Mouse (Mus musculus): Measurements from ENCODE around the gene Slc4a4.
A peak's percentile ranks its signal among the peaks of the same experiment; 100 is the strongest.

Slc4a4 gene

DNA sequence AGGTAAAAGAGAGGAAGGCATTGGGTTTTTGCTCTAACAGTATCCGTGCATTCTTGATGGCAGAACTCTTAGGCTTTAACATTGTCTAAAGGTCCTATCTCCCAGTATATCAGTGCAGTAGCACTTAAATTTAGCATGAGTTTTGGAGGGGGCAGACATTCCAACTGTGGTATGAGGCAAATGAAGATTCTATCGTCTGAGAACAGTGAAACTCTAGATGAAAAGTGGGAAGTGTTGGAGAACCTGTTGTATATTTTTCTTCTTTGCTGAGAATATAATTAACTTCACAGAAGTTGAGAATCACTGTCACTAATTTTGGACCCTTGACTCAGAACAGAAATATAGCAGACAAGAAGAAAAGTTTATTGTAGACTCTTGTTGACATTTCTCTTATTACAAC, 128.2 kb downstream of the Slc4a4 start:
- no peak for DNase-seq

DNA sequence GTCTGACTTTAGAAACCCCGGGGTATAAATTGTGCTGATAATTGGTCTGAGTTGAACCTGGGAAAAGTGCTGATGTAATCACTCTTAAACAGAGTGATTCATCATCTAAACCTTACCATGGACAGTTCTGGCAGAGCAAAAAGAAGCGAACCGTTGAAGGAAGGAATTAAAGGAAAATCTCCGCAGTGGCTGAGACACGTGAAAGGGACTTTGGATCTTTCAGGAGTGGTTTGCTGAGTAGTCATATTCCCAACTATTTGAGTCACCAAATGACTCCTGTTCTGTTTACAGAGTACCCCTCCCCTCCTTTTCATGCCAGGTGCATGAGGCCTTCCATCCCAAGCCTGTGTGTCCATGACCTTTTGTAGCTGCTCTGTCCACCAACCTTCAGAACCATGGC, 129.3 kb downstream of the Slc4a4 start:
- DNase-seq: no peak

GRCm38 (mm10) chr5:89018537-89018936, 131.9 kb downstream of the Slc4a4 start:
- no peak for DNase-seq

DNA sequence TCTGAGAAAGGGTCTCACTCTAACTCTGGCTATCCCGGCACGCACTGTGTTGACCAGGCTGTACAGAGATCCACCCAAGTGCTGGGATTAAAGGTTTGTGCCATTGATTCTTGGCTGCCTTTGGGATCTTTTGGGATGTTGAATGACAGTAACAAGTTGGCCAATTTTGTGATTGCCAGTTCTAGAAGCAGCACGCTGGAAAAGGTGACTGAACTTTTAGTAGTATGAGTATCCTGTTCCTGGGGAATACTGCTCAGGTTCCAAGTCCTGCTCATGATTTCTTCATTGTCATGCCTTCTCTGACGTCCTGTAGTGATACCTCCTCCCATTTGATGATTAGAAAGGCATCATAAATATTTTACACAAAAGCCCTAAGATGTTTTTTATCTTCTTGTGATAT, 137.8 kb downstream of the Slc4a4 start:
- no peak for DNase-seq

DNA sequence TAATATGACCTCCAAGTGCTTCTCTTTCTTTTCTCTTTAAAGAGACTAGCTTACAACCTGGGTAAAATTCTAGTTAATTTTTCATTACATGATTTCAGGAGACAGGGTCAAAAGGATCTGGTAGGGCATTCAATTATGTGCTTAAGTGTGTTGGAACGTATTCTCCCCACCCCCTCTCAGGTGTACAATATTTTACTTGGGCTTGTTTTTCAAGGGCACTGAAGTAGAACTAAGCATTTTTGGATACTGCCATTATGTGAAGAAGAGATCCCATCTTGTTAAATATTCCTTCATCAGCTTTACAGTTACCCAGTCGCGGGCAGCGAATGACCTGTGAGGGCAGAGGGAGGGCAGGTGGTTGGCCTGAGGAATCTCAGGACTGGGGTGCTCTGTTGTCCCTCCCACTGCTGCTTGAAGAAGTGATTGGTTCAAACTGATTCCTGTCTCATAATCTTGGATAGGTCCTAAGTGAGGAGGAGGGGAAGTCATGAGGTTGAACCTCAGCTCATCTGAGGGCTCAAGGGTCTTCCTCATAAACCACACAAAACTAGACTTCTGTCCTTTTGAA, 141.0 kb downstream of the Slc4a4 start:
- DNase-seq: no peak

GRCm38 (mm10) chr5:89032647-89033046, 146.0 kb downstream of the Slc4a4 start:
- no peak for DNase-seq

DNA sequence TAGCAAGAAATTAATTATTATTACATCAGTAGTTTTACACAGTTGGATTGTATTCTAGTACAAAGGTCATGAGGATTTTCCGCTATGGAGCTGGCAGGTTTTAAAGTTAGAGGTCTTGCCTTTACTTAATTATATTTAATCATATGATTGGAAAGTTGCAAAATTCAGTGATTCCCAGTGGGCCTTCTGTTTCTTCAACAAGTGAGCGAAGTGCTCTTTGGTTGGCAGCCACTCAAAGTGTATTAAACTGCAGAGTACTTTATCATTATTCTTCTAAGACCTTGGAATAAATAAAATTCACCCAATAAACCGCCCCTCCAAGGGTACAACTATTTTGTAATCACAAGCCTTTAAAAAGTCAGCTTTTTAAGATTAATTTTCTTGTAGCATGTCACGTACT, 146.6 kb downstream of the Slc4a4 start:
- DNase-seq: no peak

GRCm38 (mm10) chr5:89036147-89036546, 149.5 kb downstream of the Slc4a4 start:
- peak in 1 of 2 experiments; percentile 6 for DNase-seq

DNA sequence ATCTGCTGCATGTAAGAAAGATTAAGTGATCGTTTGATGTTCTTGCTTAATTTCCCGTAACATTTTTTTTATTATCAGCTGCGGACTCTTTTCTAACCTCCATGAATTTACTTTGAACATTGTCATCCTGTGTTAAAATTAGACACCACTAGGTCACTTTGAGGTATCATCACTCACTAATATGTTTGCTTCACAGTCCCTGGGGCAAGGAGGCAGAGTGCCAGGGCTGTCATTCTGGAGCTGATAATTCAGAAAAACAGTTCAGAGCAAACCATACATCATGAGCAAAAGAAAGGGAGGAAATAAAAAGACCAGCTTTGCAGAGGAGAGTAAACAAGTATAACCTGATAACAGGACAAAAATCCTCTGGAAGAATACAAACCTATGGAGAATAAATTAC, 154.2 kb downstream of the Slc4a4 start:
- no peak for DNase-seq

DNA sequence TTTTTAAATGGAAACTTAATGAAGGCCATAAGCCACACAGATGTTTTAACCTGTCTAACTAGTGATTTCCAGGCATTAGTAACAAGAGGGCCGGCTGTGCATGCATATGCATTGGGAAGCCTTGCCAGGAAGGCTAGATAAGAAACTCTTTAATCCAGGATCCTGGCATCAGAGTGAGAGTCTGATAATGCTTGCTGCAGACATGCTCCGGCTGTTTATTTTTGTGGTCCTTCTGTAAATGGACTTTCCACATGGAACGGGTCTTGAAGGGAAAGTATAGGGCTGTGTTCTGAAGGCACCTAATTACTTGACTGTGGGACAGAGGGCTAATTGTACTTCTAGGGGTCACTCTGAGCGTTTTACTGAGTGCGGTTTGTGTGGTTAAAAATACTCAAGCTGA, 157.2 kb downstream of the Slc4a4 start:
- DNase-seq: no peak

DNA sequence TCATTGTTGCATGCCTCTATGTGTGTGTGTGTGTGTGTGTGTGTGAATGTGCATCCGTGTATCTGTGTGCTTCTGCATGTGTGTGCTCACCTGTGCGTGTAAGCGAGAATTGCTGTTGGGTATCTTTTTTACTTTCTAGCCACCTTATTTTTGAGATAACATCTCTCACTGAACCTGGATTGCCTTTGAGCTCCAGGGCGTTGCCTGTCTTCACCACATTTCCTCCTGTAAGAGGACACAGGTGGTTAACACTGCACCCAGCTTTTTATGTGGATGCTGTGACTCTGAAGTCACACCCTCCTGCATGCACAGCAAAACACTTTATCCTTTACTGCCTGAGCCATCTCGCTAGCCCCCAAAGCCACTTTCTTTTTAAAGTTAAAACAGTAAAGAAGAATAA, 158.2 kb downstream of the Slc4a4 start:
- peak in 1 of 2 experiments; percentile 9 for DNase-seq

DNA sequence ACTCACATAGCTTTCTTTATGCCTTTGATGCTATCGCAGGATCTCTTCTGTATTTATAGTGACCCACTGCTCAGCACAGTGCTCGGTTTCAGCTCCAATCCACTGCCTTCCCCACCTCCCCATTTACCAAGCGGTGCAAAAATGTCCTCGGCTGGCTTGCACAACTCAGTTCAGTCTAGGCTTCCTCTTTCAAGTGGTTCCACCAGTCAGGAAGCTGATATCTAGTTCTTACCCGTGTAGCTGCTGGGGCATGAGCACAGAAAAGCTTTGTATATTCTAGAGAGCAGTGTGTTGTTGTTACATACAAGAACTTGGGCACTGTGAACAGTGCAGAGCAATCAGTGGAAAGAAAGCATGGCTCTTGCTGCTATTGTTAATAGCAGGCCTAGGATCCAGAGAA, 165.0 kb downstream of the Slc4a4 start:
- no peak for DNase-seq

DNA sequence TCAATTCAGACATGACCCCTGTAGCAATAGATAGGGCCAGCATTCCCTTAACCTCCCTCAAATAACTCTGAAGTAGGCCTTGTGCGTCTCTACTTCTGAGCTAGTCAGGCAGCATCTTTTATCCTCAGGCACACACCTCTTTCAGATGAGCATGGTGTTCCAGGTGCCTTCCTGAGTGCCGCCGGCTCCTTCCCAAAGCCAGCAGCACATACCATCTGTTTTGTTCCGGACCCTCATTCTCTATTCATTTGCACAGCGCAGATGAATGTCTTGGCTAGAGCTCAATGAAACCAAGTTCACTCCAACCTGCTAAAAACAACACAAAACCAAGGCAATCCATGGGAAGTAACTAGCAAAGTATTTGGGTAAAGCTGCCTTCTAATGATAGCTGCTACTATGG, 165.6 kb downstream of the Slc4a4 start:
- DNase-seq: no peak

DNA sequence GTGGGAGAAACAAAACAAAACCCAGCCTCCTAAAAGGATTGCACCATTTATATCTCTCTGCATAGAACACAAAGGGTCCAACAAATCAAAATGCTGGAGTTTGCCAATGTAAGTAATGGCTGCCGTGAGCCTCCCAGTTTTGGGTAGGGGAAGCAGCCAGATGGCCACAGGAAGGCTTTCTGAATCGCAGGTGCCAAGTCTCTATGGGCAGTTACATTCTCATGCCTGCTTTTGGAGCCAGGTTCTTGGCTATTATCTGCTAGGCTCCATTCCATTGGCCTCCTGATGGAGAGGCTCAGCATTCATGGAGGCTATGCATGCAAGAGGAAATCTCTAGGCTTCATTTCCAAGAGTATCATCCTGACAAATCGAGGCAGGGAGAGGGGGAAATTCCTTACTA, 169.0 kb downstream of the Slc4a4 start:
- no peak for DNase-seq

DNA sequence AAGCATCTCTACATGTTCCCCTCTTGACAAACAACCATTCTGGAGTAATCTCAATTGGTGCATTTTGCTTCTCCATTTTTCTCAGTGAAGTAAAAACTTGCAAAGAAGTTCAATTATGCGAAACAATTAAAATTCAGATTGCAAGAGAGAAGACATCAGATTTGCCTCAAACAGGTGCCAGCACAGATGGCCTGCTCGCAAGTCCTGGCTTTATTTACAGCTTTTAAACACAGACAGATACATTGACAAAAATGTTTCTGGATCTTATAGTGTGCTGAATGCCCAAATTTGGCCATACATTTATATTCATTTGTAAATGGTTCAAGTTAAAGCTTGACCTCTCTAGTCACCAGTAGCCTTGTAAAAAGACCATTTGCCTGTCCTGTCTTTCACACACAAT, 169.8 kb downstream of the Slc4a4 start:
- no peak for DNase-seq

- DNase-seq: no peak
Observed at GRCm38 (mm10) chr5:89061097-89061496, 174.5 kb downstream of the Slc4a4 start.

- no peak for DNase-seq
Observed at GRCm38 (mm10) chr5:89062286-89062685, 175.7 kb downstream of the Slc4a4 start.

- no peak for DNase-seq
Observed at GRCm38 (mm10) chr5:89067111-89067510, 180.5 kb downstream of the Slc4a4 start.

- no peak for DNase-seq
Observed at GRCm38 (mm10) chr5:89068072-89068471, 181.5 kb downstream of the Slc4a4 start.

- no peak for DNase-seq
Observed at GRCm38 (mm10) chr5:89070051-89070450, 183.4 kb downstream of the Slc4a4 start.

GRCm38 (mm10) chr5:89071957-89072356, 185.3 kb downstream of the Slc4a4 start:
- DNase-seq: no peak

DNA sequence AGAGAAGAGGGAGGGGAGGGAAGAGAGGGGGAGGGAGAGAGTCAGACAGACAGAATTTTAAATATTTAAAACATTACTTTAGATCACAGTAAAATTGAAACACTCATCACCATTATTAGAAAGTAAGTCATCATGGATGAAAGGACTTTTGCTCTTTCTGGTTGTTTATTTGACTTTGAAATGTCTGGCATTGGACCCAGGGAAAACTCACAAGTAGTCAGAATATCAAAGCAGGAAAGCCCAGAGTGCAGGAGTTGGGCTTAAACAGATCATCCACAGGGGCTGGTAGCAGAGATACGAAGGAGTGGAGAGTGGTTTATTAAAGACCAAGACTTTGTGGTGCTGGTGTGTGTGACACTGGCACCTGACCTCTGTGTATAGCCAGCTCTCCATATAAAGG, 191.1 kb downstream of the Slc4a4 start:
- no peak for DNase-seq

DNA sequence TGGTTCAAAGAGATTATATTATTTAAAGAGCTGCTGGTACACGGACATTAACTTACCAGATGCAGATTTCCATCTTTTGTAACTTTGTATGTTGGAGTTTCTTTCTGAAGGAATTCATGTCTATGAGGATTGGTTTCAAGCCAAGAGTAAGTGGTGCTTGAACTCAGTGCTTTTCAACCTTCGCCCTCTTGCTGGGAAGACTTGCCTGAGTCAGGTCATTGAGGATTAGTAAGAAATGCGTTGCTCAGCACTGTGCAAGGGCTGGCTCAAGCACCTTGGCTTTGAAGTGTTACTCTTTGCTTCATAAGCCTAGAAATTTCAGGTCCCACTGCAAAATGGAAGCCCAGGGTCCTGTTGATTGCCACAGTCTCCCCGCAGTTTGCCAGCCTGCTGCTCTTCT, 196.9 kb downstream of the Slc4a4 start:
- DNase-seq: no peak

DNA sequence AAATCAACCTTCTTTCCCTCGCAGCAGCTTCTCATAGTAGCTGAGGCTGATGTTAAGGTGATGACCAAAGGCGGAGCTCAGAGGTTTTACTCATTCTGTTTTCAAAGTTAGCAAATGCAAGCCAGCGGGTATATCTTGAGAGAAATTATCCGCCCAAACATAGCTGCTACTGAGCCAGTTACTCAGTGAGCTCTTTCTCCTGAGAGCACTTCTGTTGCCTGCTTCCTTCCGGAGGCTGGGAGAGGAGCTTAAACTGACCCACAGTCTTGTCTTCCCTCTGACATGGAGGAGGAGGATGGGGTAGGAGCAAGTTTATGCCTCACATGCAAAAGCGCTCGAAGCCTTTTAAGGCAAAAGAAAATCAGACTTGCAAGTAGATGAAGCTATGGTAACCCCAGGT, 201.3 kb downstream of the Slc4a4 start:
- no peak for DNase-seq

GRCm38 (mm10) chr5:89088462-89088861, 201.8 kb downstream of the Slc4a4 start:
- no peak for DNase-seq

- no peak for DNase-seq
Observed at GRCm38 (mm10) chr5:89090131-89090530, 203.5 kb downstream of the Slc4a4 start.
